Mouse (Mus musculus): ENCODE results near the gene Kif26b.

Gene Kif26b

GRCm38 (mm10) chr1:178860671-178861391, 331.9 kb downstream of the Kif26b start:
- DNase-seq: no peak

GRCm38 (mm10) chr1:178861392-178861762, 332.5 kb downstream of the Kif26b start:
- DNase-seq: no peak

DNA sequence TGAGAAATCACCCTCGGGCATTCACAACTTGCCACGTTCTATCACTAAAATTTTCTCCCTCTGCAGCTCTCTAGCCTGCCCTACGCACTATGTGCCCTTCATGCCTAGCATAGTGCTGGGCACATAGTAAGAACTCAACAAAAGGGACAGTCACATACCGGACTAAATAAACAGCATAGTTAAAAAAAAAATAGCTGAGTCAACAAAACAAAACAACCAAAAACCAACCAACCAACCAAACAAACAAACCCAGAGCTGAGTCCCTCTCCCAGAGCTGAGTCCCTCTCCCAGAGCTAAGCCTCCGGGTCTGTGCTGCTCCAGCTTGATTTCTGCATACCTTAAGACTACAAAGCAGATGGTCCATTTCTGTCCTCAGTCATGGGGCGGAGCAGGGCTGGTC, 334.8 kb downstream of the Kif26b start:
- no peak for DNase-seq

DNA sequence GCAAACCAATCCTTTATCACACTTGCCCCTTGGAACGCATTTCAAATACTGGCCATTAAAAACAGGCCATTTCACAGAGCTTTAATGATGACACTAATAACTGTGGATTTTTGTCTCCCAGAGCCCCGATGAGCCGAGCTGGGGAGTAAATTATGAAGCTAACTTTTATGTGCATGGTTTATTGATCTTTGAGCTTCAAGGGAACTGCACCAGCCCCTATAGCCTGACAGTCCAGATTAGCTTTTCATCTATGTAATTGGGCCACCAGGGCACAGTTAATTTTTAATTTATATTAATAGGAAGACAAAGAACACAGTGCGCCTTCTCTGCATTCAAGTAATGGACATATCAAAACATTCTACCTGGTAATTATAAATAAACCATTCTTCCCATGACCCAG, 335.4 kb downstream of the Kif26b start:
- no peak for DNase-seq

- no peak for DNase-seq
These were observed 337.8 kb downstream of the Kif26b start for GRCm38 (mm10) chr1:178866757-178867156.

- no peak for DNase-seq
These were observed 342.1 kb downstream of the Kif26b start for GRCm38 (mm10) chr1:178871055-178871454.

- no peak for DNase-seq
These were observed 348.0 kb downstream of the Kif26b start for GRCm38 (mm10) chr1:178876926-178877325.

GRCm38 (mm10) chr1:178878676-178879075, 349.8 kb downstream of the Kif26b start:
- no peak for DNase-seq

DNA sequence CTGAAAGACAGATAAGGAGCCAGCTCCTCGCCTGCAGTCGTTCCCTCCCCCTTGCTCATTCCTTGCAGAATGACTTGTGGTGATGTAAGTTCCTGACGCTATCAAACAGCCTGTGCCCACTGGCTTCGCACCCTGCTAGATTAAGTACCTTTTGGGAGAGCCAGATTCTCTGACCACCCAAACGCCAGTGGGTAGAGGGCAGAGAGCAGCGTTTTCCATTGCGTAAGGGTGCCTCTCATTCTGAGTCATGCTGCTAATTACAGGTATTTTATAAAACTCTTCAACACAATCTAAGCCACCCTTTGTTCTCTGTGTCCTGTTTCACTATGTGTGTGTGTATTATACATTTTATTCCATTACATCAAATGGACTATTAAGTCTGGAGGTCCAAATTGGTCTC, 352.0 kb downstream of the Kif26b start:
- no peak for DNase-seq

DNA sequence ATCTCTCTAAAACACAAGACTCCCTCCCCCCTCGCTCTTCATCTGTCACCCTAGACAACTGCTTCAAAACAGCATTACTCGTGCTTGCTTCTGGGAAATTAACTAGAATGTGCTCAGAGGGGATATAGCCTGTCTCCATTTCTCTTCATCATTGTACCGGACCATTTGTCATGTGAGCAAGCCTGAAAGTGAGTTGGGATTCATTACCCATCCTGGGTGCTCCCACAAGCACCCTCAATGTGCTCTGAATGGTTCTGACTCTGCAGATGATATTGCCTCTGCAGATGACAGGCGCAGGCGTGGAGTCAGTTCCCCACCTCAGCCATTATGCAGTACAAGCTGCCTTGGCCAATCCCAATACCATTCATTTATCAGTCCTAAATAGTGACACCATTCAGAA, 357.7 kb downstream of the Kif26b start:
- DNase-seq: no peak

DNA sequence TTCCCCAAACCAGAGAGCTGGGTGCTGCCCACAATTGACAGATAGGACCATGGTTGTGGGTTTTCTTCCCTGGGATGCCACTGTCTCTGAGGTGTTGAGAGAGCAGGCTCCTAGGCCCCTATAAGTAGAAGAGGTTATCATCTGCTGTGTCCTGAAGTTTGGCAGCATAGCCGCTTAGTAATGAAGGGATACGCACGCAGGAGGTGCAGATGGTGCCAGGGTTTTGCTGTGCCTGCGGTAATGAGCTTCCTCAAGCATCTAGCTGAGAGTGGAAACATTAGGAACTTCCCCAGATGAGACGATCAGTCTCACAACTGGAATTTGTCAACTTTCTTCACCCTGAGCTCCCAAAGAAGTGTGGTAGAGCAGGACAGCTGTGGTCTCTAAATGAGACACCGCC, 363.5 kb downstream of the Kif26b start:
- DNase-seq: no peak

- DNase-seq: no peak
These were observed 364.5 kb downstream of the Kif26b start for GRCm38 (mm10) chr1:178893229-178894080.

- no peak for DNase-seq
These were observed 365.1 kb downstream of the Kif26b start for GRCm38 (mm10) chr1:178894081-178894401.

- no peak for DNase-seq
These were observed 366.7 kb downstream of the Kif26b start for GRCm38 (mm10) chr1:178895674-178896073.

GRCm38 (mm10) chr1:178910951-178911350, 382.0 kb downstream of the Kif26b start:
- DNase-seq: no peak

DNA sequence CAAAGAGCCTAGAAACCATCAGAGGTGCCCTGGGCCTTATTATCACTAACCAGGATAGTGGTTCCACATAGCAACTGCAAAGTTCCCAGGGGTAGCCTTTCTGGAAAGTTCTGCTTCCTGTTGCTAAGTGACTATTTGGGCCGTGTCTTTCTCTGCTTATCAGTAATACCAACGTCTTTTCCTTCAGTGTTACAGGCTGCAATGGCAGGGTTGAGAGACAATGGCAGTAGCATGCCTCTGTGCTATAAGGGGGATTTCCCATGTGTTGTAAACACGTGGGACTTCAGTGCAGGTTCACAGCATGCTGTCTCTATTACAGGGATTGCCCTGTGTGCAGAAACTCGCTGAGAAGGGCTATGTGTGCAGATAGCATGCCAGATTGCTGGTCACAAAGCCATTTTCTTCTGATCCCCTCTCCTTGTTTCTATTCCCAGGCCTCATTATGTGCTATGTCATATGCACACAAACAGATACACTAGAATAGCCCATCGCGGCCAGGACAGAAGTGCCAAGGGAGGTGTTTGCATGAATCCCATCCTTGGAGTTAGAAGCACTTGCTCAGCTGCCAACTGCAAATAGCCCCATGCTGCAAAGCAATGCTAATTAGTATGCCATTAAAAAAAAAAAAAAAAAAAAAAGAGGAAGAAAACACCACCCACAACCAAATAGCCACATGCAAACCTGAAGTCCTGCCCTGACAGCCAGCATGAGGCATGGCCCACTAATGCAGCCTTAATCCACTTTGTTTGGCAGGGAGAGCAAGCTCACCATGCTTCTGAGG, 384.2 kb downstream of the Kif26b start:
- no peak for DNase-seq

DNA sequence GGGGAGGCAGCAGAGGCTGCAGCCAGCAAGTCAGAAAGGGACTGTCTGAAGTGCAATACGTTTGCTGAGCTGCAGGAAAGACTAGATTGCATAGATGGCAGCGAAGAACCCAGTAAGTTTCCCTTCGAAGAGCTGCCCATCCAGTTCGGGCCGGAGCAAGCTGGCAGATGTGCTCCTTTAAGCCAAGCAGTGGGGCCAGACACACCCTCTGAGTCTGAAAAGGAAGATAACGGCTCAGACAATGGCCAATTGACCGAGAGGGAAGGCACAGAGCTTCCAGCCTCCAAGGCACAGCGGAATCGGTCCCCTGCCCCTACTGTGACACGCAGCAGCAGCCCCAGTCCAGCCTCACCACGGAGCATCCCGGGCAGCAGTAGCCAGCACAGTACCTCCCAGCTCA, 386.1 kb downstream of the Kif26b start:
- DNase-seq: no peak

DNA sequence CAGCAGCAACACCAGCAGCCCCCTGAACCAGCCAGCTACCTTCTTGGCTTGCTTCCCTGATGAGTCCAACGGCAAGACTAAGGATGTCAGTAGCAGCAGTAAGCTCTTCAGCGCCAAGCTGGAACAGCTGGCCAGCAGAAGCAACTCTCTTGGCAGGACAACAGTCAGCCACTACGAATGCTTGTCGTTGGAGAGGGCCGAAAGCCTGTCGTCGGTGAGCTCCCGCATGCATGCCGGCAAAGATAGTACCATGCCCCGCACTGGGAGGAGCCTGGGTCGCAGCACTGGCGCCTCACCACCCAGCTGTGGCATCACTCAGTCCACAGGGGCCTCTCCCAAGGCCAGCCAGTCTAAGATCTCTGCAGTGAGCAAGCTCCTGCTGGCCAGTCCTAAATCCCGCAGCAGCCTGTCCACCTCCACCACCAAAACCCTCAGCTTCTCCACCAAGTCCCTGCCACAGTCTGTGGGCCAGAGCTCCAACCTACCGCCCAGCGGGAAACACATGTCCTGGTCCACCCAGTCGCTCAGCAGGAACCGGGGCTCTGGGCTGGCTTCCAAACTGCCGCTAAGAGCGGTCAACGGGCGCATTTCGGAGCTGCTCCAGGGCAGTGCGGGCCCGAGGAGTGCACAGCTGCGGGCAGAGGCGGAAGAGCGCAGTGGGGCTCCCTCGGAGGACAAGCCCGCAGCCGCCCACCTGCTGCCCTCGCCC, 388.4 kb downstream of the Kif26b start:
- DNase-seq: no peak

- DNase-seq: no peak
These were observed 395.7 kb downstream of the Kif26b start for GRCm38 (mm10) chr1:178924492-178925183.

DNA sequence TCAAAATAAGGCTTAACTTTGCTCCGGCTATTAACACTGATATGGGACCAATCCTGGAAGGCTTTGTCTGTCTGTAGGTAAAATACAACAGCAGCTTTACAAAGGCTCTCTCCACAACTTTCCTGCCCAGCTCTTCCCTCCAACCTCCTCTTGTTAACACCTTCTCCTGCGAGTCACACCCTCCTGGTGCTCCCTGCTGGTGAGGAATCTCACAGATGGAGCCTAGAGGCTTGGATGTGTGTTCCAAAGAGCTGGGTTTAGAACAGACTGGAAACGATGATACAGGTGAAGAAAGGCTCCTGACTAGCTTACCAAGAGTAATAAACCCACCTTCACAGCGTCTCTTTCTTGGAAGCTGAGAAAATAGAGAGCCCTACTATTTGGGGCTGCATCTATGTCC, 400.6 kb downstream of the Kif26b start:
- DNase-seq: no peak

- DNase-seq: no peak
These were observed 405.2 kb downstream of the Kif26b start for GRCm38 (mm10) chr1:178933953-178934637.

DNA sequence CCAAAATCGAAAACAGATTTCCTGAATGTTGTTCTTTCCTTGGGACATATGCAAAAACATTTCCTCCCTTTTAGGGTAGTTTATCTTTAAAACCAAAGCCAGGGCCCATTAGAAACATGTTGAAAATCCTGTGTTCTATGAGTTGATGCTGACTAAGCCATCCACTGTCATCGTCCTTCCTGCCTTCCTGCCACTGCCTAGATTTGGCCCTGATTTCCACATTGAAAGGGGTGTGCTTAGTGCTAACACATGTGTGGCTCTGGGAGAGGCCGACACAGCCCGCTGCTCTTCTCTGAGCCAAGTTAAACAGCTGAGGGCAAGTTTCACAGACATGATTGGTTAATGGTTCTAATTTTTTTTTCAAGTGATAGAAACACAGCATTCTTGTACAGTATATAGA, 407.5 kb downstream of the Kif26b start:
- no peak for DNase-seq
